Mouse (Mus musculus): ENCODE measurements around the gene Ctsd. TPM values are rescaled to one million over a fixed set of nuclear protein-coding genes. Genes with fewer than 3 reads are reported as not detected.
A peak's percentile ranks its signal among the peaks of the same experiment; 100 is the strongest.

Ctsd gene
- polyA plus RNA-seq, 1 experiment from 2014 or later, result 453 TPM

DNA sequence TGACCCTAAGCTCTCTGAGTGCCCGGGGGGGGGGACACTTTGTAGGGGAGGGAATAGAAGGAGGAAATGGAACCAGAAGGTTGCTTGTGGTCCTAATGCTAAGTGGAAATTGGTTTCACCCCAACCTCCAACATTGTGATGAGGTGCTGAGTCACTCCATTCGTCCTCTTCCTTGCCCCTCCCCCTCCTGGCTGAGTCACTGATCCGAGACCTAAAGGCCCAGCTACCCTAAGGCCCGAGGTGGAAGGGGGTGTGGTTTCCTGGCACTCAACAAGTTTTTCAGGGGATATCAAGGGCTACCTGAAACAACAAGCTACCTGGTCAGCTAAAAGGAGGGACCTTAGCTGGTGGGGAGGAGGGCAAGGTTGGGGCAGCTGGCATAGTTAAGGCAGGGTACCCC, 5.4 kb upstream of the Ctsd start:
- Histone ChIP-seq H3K36me3 (ENCODE audit: insufficient read depth, low read length) (no peaks in the 10 kb centered on the region), H3K9me3 (ENCODE audit: low read length) (no peaks in the 10 kb centered on the region), H3K4me1 (ENCODE audit: insufficient read depth, low read length) (peaks cover 12% of the 10 kb centered on the region; the same call in 1 of the 2 replicates), H3K9ac (replicated peaks; ENCODE audit: low read length) (no peak overlapping the region), H3K4me3 (ENCODE audit: low read length) (no peak overlapping the region), H3K4me2 (replicated peaks; ENCODE audit: low read depth, low read length) (no peak overlapping the region), H3K27ac (ENCODE audit: low read length) (peak overlapping the region; percentile 41; the same call in 1 of the 2 replicates), H3K27me3 (ENCODE audit: insufficient read depth, low read length) (no peaks in the 10 kb centered on the region)
- WGBS, result 15% methylated on average over 4 of the region's 4 CpGs
- 0 out of 2 replicates have a peak, but pooled peaks have one; percentile 5 for ATAC-seq (ENCODE audit: low FRiP score, low TSS enrichment)

DNA sequence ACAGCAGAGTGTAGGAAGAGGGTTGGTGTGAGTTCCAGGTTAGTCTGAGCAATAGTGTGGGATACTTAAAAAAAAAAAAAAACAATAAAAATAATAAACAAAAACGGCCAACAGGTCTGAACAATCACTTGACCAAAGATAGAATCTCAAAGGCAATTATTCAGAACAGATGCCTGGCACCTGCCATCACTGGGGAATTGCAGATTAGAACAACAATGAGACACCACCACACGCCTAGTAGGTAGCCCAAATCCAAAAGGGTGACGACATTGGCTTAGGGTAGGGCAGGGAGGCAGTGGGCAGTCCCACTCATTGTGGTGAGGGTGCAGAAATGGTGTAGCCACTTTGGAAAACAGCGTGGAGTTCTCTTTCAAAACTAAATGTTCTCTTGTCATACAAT, 3.8 kb upstream of the Ctsd start:
- 71% methylated on average over 4 of the region's 4 CpGs for WGBS

DNA sequence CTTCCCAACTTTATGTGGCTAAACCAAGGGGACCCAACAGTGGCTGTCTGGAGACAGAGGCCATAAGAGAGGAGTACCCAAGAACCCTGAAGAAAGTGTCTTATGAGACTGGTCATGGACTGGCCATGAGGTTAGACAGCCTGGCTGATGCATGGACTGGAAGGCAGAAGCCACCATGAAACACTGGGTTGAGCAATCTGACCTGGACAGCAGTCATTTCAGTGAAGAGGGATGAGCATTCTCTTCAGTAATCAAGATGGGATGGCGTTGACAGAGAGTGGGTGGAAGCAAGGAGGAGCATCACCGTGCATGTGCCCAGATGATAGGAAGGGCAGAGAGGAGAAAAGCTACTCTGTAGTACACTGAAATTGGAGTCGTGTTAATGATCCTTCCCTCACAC, 3.3 kb upstream of the Ctsd start:
- no peaks in the 10 kb centered on the region for H3K36me3 ChIP-seq (ENCODE audit: insufficient read depth, low read length)
- peaks cover 20% of the 10 kb centered on the region for H3K4me1 ChIP-seq (ENCODE audit: insufficient read depth, low read length)
- no peak overlapping the region for H3K27ac ChIP-seq (ENCODE audit: low read length)
- WGBS, result 63% methylated on average over 3 of the region's 3 CpGs
- ATAC-seq (ENCODE audit: low FRiP score, low TSS enrichment), result no peak
- no peak overlapping the region for H3K9ac ChIP-seq (replicated peaks; ENCODE audit: low read length)
- H3K9me3 ChIP-seq (ENCODE audit: low read length), result no peaks in the 10 kb centered on the region
- H3K27me3 ChIP-seq (ENCODE audit: insufficient read depth, low read length), result no peaks in the 10 kb centered on the region
- no peak overlapping the region for H3K4me3 ChIP-seq (ENCODE audit: low read length)
- H3K4me2 ChIP-seq (replicated peaks; ENCODE audit: low read depth, low read length), result no peak overlapping the region

More for the DNA sequence above, 3.8 kb upstream of the Ctsd start:
- Histone ChIP-seq H3K9me3 (ENCODE audit: low read length) (no peaks in the 10 kb centered on the region), H3K27me3 (ENCODE audit: insufficient read depth, low read length) (no peaks in the 10 kb centered on the region), H3K9ac (replicated peaks; ENCODE audit: low read length) (no peak overlapping the region), H3K4me3 (ENCODE audit: low read length) (no peak overlapping the region), H3K27ac (ENCODE audit: low read length) (no peak overlapping the region), H3K4me1 (ENCODE audit: insufficient read depth, low read length) (peaks cover 15% of the 10 kb centered on the region), H3K4me2 (replicated peaks; ENCODE audit: low read depth, low read length) (no peak overlapping the region), H3K36me3 (ENCODE audit: insufficient read depth, low read length) (no peaks in the 10 kb centered on the region)
- no peak for ATAC-seq (ENCODE audit: low FRiP score, low TSS enrichment)

DNA sequence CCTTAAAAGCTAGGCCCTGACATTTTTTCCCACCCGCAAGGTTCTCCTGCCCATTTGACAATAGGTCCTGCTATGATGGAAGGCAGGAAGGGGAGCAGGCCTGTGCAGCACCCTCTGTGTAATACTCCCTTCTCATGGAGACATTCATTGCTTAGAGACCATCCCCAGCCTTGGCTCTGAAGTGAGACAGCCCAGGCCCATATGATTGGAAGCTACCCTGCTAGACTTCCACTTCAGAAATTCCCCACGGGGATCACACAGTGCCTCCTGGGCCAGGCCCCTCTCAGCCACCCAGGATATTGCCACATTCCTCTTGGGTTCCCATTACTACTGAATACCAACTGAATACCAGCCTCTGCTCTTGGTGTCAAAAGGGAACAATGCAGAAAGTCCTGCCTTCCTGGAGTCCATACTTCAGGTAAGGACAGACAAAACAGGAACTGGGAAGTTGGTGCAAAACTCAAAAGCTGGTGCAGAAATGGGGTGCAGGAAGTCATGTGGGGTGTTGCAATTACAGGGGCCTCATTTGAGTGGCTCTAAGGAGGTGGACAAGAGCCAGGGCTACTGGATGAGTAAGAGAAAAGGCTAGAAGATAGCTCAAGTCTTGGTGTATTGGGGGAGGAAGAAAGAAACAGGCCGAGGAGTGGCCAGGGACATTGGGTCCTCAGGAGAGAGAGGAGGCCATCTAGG, 2.3 kb upstream of the Ctsd start:
- Histone ChIP-seq H3K9me3 (ENCODE audit: low read length) (no peaks in the 10 kb centered on the region), H3K4me3 (ENCODE audit: low read length) (no peak overlapping the region), H3K36me3 (ENCODE audit: insufficient read depth, low read length) (peaks cover 3% of the 10 kb centered on the region), H3K4me2 (replicated peaks; ENCODE audit: low read depth, low read length) (no peak overlapping the region), H3K9ac (replicated peaks; ENCODE audit: low read length) (no peak overlapping the region), H3K4me1 (ENCODE audit: insufficient read depth, low read length) (peaks cover 28% of the 10 kb centered on the region), H3K27ac (ENCODE audit: low read length) (no peak overlapping the region), H3K27me3 (ENCODE audit: insufficient read depth, low read length) (no peaks in the 10 kb centered on the region)
- no peak for ATAC-seq (ENCODE audit: low FRiP score, low TSS enrichment)
- 82% methylated on average over 3 of the region's 3 CpGs for WGBS

DNA sequence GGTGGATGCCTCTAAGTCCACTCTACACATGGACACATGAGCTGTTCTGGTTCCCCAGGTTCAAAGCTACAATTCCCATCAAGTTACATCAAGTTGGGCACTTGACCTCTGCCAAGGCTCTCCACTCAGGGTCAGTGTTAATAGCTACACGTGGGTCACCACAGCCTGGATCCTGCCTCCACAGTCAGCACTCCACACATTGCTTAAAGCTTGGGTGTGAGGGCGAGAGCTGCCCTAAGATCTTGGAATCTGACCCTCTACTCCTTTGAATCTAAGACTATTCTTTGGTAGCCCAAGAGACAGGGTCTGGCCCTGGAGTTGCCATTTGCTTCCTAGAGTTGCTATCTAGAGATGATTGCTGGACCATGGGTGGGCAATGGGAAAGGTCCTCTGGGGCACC, 902 bp upstream of the Ctsd start:
- ATAC-seq (ENCODE audit: low FRiP score, low TSS enrichment), result no peak
- H3K27me3 ChIP-seq (ENCODE audit: insufficient read depth, low read length), result no peaks in the 10 kb centered on the region
- no peak overlapping the region for H3K4me3 ChIP-seq (ENCODE audit: low read length)
- peaks cover 28% of the 10 kb centered on the region for H3K4me1 ChIP-seq (ENCODE audit: insufficient read depth, low read length)
- peaks cover 15% of the 10 kb centered on the region for H3K36me3 ChIP-seq (ENCODE audit: insufficient read depth, low read length)
- no peak overlapping the region for H3K4me2 ChIP-seq (replicated peaks; ENCODE audit: low read depth, low read length)
- H3K27ac ChIP-seq (ENCODE audit: low read length), result no peak overlapping the region
- 98% methylated on average over 2 of the region's 2 CpGs for WGBS
- H3K9me3 ChIP-seq (ENCODE audit: low read length), result no peaks in the 10 kb centered on the region
- no peak overlapping the region for H3K9ac ChIP-seq (replicated peaks; ENCODE audit: low read length)

DNA sequence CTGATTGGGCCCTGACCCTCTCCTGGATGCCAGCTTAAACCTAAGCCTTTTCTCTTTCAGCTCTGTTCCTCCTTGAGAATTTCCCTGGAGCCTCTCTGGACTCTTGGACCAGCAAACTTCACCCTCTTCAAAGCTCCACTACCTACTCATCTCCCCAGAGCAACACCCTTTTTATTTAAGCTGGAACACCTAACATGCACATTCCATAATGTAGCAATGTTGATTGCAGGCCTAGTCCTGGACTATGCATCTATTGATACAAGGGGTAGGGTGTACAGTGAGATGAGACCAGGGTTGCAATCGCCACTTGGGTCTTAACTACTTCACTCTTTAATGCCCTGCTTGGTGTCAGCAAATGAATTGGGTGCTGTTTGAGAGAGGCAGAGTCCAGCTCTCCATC, 360 bp upstream of the Ctsd start:
- Histone ChIP-seq H3K9me3 (ENCODE audit: low read length) (no peaks in the 10 kb centered on the region), H3K4me2 (replicated peaks; ENCODE audit: low read depth, low read length) (peak overlapping the region; percentile 93), H3K36me3 (ENCODE audit: insufficient read depth, low read length) (peaks cover 20% of the 10 kb centered on the region), H3K9ac (replicated peaks; ENCODE audit: low read length) (peak overlapping the region; percentile 40; the same call in 1 of the 2 replicates), H3K4me3 (ENCODE audit: low read length) (peak overlapping the region; percentile 83), H3K4me1 (ENCODE audit: insufficient read depth, low read length) (peaks cover 24% of the 10 kb centered on the region), H3K27me3 (ENCODE audit: insufficient read depth, low read length) (no peaks in the 10 kb centered on the region), H3K27ac (ENCODE audit: low read length) (peak overlapping the region; percentile 75)
- 96% methylated on average over 1 of the region's 1 CpGs for WGBS
- ATAC-seq (ENCODE audit: low FRiP score, low TSS enrichment), result peak; percentile 13; the same call in 1 of the 2 replicates

DNA sequence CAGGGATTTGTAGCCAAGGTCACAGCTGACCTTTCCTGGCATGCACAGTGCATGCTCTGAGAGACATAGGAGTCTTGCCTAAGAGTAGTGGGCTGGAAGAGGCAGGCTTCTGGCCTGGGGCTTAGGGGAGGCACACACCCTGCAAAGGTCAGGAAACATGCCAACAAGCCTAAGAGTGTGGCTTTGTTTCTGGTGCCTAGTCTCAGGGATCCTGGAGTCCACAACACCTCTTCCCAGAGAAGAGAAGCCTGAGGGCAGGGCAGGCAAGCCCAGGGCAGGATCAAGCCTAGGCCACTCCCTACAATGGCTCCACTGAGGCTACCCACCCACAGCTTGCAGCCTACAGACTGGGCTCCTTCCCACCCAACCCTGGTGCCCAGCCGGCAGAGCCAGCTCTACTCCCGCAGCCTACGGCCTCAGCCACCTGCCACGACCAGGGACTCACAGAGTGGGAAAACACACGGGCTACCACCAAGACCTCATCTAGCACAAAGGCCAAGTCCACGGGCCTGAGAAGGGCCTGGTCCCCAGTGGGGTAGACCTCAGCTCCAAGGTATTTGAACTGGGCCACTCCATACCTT, 1.1 kb downstream of the Ctsd start:
- 0 out of 2 replicates have a peak, but pooled peaks have one; percentile 14 for ATAC-seq (ENCODE audit: low FRiP score, low TSS enrichment)

DNA sequence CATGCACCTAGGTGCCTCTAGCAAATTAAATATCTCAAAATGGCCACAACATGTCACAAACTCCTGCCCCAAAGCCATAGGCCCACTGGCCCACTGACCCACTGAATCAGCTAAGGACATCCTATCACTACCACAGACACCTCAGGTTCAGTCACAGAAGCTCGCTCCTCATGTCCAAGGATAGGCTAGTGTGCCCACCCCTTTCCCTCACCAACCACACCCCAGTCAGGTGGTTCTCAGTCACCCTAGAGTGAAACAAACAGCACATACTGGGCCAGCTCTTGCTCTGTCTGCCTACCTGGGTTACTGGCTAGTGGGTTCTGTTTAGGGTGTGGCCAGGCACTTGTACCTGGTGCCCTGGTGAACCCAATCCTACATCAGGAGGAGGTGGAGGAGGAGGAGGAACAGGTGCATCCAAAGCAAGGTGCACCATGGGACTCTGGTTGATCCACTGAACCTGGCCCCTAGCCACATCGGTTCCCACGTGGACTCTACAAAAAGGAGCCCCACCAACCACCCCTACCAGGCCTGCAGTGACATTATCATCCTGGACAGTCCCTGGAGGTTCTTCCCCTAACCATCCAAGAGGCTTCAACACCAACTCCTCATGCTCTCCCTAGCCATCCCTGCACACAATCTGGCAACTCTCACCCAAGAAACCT, 2.0 kb downstream of the Ctsd start:
- H3K27ac ChIP-seq (ENCODE audit: low read length), result no peak overlapping the region
- WGBS, result 85% methylated on average over 3 of the region's 3 CpGs
- H3K27me3 ChIP-seq (ENCODE audit: insufficient read depth, low read length), result no peaks in the 10 kb centered on the region
- peak overlapping the region; percentile 83 for H3K4me3 ChIP-seq (ENCODE audit: low read length)
- peaks cover 19% of the 10 kb centered on the region for H3K4me1 ChIP-seq (ENCODE audit: insufficient read depth, low read length)
- H3K36me3 ChIP-seq (ENCODE audit: insufficient read depth, low read length), result peaks cover 43% of the 10 kb centered on the region
- peak overlapping the region; percentile 91 for H3K9ac ChIP-seq (replicated peaks; ENCODE audit: low read length)
- peak overlapping the region; percentile 93 for H3K4me2 ChIP-seq (replicated peaks; ENCODE audit: low read depth, low read length)
- no peaks in the 10 kb centered on the region for H3K9me3 ChIP-seq (ENCODE audit: low read length)
- ATAC-seq (ENCODE audit: low FRiP score, low TSS enrichment), result no peak

More for the DNA sequence above, 1.1 kb downstream of the Ctsd start:
- Histone ChIP-seq H3K4me2 (replicated peaks; ENCODE audit: low read depth, low read length) (peak overlapping the region; percentile 93), H3K36me3 (ENCODE audit: insufficient read depth, low read length) (peaks cover 35% of the 10 kb centered on the region), H3K4me1 (ENCODE audit: insufficient read depth, low read length) (peaks cover 19% of the 10 kb centered on the region), H3K4me3 (ENCODE audit: low read length) (peak overlapping the region; percentile 83), H3K9ac (replicated peaks; ENCODE audit: low read length) (peak overlapping the region; percentile 91), H3K27me3 (ENCODE audit: insufficient read depth, low read length) (no peaks in the 10 kb centered on the region), H3K27ac (ENCODE audit: low read length) (peak overlapping the region; percentile 88; the same call in 1 of the 2 replicates), H3K9me3 (ENCODE audit: low read length) (no peaks in the 10 kb centered on the region)
- 46% methylated on average over 6 of the region's 6 CpGs for WGBS

DNA sequence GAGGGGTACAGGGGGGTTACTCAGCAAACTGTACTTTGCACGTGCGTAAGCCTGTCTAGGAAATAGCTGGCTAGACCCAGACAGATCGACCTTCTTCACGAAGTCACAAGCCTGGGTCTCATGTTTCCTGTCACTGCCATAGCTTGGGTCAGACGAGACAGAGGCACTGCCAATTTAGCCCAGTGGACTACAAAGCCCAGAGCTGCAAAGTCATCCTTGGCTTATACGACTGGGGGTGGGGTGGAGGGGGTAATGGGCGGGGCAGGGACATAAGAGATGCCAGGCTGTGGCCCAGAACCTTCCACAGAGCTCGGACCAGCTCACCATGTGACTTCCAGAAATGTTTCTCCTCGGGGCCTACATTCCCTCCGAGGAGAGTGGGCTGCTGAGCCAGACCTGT, 3.5 kb downstream of the Ctsd start:
- H3K4me3 ChIP-seq (ENCODE audit: low read length), result no peak overlapping the region
- WGBS, result 70% methylated on average over 10 of the region's 10 CpGs
- H3K36me3 ChIP-seq (ENCODE audit: insufficient read depth, low read length), result peaks cover 59% of the 10 kb centered on the region
- no peaks in the 10 kb centered on the region for H3K9me3 ChIP-seq (ENCODE audit: low read length)
- no peaks in the 10 kb centered on the region for H3K27me3 ChIP-seq (ENCODE audit: insufficient read depth, low read length)
- H3K9ac ChIP-seq (replicated peaks; ENCODE audit: low read length), result no peak overlapping the region
- no peak for ATAC-seq (ENCODE audit: low FRiP score, low TSS enrichment)
- H3K4me2 ChIP-seq (replicated peaks; ENCODE audit: low read depth, low read length), result no peak overlapping the region
- H3K4me1 ChIP-seq (ENCODE audit: insufficient read depth, low read length), result peaks cover 19% of the 10 kb centered on the region
- no peak overlapping the region for H3K27ac ChIP-seq (ENCODE audit: low read length)

DNA sequence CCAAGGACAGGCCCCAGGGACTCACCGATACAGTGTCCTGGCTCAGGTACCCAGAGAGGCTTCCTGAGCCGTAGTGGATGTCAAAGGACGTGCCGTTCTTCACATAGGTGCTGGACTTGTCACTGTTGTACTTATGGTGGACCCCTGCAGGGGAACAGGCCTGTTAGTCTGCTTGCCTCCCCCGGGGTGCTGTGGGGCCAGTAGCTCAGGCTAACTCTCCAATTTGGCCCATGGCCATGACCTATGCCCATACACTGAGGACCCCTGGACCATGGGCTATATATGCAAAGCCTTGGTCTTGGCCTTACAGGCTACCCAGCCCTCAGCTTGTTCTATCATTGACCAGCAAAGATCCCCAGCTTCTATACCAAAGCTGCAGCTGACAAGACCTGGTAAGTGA, 5.3 kb downstream of the Ctsd start, which contains the start of gene Gm49369:
Gene Gm49369 (minus strand): TSS at position 101 of the 400 bp plus-strand sequence.
- peaks cover 19% of the 10 kb centered on the region for H3K4me1 ChIP-seq (ENCODE audit: insufficient read depth, low read length)
- no peak within 1 kb of the TSS for H3K4me3 ChIP-seq (ENCODE audit: low read length)
- no peak within 1 kb of the TSS for H3K4me2 ChIP-seq (replicated peaks; ENCODE audit: low read depth, low read length)
- H3K27me3 ChIP-seq (ENCODE audit: insufficient read depth, low read length), result no peaks in the 10 kb centered on the region
- H3K9me3 ChIP-seq (ENCODE audit: low read length), result no peaks in the 10 kb centered on the region
- no peak within 1 kb of the TSS for H3K9ac ChIP-seq (replicated peaks; ENCODE audit: low read length)
- 97% methylated on average over 5 of the region's 5 CpGs for WGBS
- no peak for ATAC-seq (ENCODE audit: low FRiP score, low TSS enrichment)
- H3K27ac ChIP-seq (ENCODE audit: low read length), result no peak within 1 kb of the TSS
- peaks cover 76% of the 10 kb centered on the region for H3K36me3 ChIP-seq (ENCODE audit: insufficient read depth, low read length)

Data from kidney, embryonic 16.5 days (tissue).